Mouse (Mus musculus) left cerebral cortex, adult 9 months (tissue): Measurements from ENCODE around the gene Pdk4.

Experiments used
- DNase-seq, 2 experiments: peaks; one replicate each; pipeline ENCODE4 v3.0.0; 2022; ENCODE audit warnings: low spot score in 2 of 2

The Pdk4 gene

GRCm38 (mm10) chr6:5447013-5447412, 49.1 kb downstream of the Pdk4 start:
- no peak for DNase-seq

GRCm38 (mm10) chr6:5444331-5444898, 51.7 kb downstream of the Pdk4 start:
- DNase-seq, result no peak

- DNase-seq, result peak in 1 of 2 experiments; percentile 58
These were observed 52.8 kb downstream of the Pdk4 start for GRCm38 (mm10) chr6:5443104-5443863.

GRCm38 (mm10) chr6:5442316-5443085, 53.6 kb downstream of the Pdk4 start:
- peak in 1 of 2 experiments; percentile 62 for DNase-seq

GRCm38 (mm10) chr6:5441221-5441620, 54.9 kb downstream of the Pdk4 start:
- DNase-seq, result no peak

GRCm38 (mm10) chr6:5437757-5438156, 58.4 kb downstream of the Pdk4 start:
- DNase-seq, result no peak

GRCm38 (mm10) chr6:5433887-5434286, 62.2 kb downstream of the Pdk4 start:
- DNase-seq, result no peak
